Mouse (Mus musculus): ENCODE data around the gene Tfam.

Tfam gene

DNA sequence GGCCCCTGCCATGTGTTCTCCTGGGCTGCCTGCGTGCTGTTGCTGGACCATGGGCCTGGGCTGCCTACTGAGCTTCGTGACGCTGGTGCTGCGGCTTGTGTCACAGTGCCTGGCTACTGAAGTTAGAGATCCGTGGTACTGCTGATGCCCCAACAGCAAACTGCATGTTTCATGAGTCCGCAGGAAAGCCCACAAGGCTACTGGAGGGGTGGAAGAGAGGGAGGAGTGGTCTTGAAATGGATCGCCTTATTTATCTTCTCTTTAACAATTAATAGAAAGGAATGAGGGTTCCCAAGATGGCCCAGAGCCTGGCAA, at the start of gene Tfam:
TSS of gene Tfam (minus strand) at position 41 of the 315 bp plus-strand sequence.
- no peak for DNase-seq (ENCODE audit: extremely low spot score)

DNA sequence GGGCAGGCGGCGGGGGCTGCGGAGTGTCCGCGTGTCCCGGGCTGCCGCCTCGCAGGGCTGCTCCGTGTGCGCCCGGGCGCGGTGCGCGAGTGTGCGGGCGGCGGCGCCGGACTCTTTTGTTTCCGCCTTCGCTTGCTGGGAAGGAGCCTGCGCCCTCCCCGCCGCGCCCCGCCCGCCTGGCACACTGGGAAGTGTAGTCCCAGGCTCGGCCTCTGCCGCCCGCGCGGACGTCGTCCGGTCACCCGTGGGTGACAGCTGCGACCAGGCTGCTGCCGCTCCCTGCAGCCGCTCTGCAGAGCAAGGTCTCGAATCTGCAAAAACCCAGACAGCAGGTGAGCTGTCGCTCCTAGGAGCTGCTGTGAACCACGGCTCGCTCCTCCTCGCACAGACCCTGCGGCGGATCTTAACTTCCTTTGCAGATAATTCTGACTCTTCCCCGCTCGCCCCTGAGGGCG, 47.1 kb upstream of the Tfam start, which contains the start of gene Ube2d1:
TSS of gene Ube2d1 (minus strand) at position 137 of the 455 bp plus-strand sequence.
- peak; percentile 87 for DNase-seq (ENCODE audit: extremely low spot score)

DNA sequence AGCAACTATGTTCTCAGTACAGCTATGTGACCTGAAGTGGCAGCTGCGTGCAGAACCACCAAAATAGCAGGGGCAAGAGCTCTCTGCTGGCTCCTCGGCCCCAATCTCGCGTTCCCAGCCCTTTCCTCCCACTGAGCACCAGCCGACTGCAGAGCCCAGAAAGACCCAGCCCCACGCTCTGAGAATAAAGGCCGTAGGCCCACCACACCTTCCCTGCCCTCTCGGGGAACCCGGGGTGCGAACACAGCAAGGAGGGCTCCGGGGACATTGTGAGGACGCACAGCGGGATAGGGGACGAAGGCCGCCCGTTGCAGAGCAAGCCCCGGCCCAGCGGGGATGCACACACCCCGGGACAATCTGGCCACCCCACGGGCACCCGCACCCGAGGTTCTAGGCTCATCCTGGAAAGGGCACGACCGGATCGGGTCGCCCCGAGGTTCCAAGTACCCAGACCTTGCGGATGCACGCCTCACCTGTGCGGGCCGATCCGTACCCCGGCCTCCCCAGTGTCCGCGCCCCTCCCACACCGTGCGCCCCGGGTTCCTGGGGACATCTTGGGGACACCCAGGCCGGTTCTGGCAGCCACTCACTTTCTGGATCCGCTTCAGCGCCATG, 46.5 kb upstream of the Tfam start:
- peak; percentile 66 for DNase-seq (ENCODE audit: extremely low spot score)

DNA sequence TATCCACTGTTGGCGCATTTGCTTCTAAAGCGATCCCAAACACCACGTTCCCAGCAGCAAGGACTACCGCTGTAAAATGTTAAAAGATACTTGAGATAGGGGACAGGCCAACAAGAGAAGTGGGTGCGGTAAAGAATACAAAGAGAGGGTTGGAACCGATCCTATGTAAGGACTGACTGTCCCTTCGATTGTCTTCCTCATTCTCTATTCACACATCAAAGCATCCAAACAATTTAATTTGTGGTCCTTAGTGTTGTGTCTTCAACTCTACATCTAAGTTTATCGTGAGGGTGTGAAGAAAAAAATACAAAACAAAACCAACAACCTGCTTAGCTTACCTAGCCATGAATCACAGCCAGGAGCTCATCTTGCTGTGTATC, 46.0 kb upstream of the Tfam start:
- DNase-seq (ENCODE audit: extremely low spot score): no peak

DNA sequence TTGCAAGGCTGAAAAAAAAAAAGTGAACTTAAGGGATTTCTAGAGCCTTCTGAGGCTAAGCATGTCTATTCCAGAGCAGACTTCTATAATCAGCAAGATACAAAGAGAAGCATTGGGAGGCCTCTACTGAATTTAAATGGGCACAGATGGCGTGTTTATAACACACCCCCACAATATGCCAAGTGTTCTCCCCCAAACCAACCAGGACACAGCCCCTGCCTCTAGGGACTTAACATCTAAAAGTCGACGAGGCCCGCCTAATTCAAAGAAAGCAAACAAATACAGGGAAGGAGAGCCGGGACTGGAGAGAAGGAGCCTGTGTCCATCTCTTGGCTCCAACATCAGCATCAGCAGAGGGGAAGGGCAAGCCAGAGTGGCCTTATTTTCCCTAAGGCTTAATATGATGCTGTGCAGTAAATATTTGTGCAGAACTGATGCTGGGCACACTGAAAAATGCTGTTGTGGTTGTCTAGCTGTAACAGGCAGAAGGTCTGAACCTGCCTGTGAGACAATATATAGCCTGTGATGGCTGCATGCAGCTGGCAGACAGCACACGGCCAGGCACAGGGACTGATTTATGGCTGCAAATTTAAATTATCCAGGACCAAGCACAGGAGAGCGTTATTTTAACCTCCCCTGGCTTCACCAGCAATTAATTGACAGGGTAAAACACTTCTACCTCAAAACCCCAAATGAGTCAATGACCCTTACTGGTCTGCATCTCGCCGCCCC, 35.1 kb upstream of the Tfam start:
- no peak for DNase-seq (ENCODE audit: extremely low spot score)

DNA sequence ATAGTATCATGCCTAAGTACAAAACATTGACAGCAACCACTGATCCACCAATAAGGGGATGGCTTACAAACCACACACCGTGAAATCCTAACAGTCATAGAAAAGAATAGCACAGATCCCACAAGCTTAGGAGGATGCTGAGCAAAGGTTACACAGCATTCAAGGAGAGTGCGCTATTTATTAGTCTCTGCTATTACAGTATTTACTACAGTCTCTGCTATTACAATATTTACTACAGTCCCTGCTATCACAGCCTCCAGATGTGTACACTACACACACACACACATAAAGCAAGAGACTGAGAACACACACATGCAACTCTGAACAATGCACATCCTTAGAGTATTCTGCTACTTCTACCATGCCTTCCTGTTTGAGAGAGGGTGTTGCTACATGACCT, 29.9 kb upstream of the Tfam start:
- no peak for DNase-seq (ENCODE audit: extremely low spot score)

DNA sequence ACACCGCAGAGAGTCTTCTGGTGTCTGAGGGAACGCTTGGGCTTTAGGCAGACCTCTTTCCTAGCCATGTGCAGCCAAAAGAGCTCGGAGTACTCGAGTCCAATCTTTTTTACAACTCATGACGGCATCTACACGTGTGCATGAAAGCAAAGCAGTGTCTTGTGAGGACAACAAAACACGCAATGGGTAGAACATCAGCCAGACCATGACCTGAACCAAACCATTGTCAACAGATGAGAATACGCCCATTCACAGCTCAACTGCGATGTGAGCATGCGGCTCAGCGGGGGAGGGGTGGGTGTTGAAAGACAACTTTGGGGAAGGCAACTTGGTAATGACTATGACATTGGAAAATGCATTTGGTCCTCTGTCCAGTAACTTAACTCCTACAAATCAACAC, 29.4 kb upstream of the Tfam start:
- no peak for DNase-seq (ENCODE audit: extremely low spot score)

DNA sequence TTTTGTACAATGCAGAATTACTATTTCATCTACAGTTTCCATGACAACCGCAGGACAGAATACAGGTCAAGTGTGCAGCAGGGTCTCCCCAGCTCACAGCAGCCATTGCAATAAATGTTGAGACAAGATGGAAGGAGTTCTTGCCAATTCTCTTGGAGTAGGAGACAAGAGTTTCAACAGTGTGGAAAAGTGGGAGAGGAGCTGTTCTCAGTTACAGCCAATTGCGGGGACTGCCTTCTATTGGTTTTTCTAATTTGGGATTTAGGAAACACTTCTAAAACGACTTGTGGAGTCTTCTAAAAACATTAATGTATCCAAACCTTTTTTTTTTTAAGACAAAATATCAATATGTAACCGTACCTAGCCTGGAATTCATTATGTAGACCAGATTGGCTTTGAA, 27.0 kb upstream of the Tfam start:
- DNase-seq (ENCODE audit: extremely low spot score): no peak

DNA sequence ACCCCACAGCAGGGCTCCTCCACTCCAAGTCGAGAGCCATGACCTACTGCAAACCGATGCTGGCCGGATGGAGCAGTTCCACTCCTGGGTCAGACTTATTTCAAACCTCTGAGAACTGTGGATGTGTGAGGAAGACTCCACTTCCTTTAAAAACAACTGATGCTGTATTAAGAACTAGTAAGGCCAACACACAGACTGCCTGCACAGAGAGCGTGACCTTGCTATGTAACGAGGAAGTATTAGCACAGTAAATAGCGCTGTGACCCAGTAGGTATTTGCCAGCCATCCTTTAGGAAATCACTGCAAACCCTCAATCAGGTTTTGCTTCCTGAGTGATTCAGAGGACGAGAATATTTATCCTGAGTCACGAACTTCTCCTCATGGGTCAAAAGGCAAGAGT, 23.6 kb upstream of the Tfam start:
- no peak for DNase-seq (ENCODE audit: extremely low spot score)

DNA sequence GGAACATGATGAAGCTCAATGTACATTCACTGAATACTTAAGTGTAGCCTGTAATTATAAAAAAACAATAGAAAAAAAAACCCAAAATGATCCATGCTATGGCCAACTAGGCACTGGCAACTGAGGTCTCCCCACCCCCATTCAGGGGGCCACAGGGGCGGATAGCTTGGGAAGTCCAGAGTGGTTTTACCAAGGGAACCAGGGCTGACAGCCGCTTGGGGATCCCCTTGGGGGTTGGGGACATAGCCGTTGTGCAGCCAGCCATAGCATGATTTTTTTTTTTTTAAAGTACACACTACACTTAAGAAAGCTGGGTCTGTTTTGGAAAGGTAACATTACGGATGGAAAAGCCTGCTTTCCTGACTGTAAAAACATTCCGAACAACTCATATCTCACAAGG, 20.9 kb upstream of the Tfam start:
- no peak for DNase-seq (ENCODE audit: extremely low spot score)

DNA sequence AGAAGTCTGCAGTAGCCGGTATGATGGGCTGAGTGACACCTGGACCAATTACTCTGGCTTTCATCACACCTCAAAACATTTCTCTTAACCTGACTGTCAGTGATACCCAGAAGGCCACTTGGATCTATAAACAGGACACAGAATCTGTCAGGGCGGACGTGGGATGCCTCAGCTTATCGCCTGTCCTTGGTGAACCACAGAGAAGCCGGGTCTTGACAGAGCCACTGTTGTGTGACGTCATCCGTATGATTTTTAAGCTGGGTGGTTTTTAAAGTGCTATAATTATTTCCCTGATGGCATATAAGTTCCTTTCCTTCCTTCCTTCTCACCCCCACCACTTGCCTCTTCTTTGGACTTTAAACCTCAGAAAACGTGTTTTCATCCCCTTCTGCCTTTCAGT, 20.4 kb upstream of the Tfam start:
- DNase-seq (ENCODE audit: extremely low spot score): no peak

DNA sequence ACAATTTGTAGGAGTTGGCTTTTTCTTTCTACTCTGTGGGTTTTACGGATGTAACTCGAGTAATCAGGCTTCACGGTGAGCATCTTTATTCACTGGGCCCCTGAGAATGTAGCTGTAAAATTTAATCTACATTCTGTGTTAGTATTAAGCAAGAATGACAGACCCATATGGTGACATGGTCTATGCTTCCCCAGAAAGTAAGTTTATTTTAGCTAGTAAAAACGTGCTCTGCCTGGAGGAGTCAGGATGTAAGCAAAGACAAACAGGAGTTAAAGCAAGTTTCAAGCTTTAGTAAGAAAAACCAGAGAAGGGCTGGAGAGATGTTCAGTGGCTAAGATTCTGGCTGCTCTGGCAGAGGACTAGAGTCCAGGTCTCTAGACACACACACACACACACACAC, 15.1 kb upstream of the Tfam start:
- DNase-seq (ENCODE audit: extremely low spot score): no peak

DNA sequence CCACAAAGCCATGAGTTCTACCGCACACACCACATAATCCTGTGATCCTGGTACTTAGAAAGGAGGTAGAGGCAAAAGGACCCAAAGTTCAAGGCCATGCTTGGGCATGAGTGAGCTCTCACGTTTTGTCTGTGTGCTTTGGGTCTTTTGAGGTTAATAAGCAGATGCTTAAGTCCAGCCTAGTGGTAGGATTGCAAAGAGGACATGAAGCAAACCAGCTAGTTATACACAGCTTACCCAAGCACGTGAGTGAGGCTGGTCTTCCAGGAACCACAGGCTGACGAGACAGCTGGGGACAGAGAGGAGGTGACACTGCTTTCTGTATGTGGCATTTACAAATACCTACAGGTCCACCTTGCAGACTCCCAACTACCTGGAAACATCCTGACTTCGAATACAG, 14.3 kb upstream of the Tfam start:
- no peak for DNase-seq (ENCODE audit: extremely low spot score)

DNA sequence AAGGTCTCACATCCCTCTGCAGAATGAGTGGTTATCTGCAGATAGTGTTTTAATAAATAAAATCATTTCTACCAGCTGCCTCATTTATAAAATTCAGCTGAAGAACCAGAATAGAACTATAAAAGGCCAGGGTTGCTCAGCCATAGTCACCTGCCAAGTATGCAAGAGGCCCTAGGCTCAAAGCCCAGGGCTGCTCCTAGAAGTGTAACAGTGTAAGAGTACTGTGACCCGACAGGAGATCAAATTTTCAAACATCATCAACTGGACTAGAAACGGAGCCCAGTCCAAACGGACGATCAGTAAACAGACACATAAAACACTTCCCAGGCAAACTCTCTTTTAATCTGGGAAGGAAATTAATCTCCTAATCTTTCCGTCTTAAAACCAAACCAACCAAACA, 13.8 kb upstream of the Tfam start:
- DNase-seq (ENCODE audit: extremely low spot score): no peak

DNA sequence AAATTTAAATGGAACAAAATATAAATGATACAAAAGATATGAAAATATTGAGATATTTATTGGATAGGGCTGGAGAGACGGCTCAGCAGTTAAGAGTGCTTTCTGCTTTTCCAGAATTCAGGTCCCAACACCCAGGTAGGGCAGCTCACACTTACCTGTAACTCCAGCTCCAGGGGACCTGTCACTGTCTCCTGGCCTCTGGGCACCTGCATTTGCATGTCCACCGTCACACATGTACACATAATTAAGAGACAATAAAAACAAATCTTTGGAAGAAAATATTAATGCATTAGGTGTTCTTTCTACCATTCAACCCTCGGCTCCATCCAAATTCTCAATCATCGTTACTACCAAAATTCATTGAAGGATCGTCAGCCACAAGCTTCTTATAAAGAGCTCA, 13.2 kb upstream of the Tfam start:
- DNase-seq (ENCODE audit: extremely low spot score): no peak

DNA sequence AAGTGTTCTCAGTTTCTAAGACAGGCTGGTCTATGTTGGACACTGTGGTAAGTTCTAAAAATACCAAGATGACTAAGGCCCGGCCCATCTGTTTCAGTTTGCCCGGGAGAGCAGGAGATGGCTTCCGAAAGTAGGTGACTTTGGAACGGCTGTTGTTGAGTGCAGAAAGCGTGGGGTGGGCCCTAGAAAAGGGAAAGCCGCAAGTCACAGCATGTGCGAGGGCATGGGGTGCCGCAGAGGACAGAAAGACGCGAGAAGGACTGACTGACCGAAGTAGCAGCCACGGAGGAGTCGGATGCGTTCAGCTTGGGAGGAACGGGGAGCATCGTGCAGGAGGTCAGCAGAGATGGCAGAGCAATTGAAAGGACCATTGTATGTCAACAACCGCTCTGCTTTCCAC, 12.4 kb upstream of the Tfam start:
- DNase-seq (ENCODE audit: extremely low spot score): no peak

DNA sequence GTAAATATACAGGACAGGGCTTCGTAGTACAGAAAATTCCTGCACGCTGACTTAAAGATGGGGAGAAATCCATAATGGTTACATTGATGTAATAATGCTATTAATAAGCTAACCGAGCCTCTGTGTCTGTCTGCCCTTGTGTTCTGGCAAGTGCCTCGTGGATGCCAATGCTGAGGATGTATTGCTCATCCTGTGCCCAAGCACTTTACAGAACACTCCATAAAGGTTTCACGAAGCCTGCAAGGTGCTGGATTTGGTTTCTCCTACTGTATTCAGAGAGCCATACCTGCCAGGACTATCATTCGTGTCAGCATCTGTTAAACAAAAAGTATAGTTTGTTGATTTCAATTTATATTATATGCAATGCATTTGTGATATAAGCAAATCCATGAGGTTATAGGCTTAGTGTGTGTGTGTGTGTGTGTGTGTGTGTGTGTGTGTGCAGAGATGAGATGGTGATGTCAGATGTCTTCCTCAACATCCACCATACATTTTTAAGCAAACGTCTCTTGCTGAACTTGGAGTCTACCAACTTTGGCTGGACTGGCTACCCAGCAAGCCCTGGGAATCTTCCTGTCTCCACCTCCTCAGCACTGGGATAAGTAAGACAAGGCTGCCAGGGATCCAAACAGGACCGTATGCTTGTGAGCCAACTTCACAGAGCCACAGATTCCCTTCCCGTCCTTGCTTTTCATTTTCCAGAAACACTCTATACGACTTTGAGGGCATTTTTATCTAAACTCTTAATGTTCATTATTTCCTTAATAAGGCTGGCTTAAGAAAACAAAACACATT, 11.2 kb upstream of the Tfam start:
- DNase-seq (ENCODE audit: extremely low spot score): no peak

DNA sequence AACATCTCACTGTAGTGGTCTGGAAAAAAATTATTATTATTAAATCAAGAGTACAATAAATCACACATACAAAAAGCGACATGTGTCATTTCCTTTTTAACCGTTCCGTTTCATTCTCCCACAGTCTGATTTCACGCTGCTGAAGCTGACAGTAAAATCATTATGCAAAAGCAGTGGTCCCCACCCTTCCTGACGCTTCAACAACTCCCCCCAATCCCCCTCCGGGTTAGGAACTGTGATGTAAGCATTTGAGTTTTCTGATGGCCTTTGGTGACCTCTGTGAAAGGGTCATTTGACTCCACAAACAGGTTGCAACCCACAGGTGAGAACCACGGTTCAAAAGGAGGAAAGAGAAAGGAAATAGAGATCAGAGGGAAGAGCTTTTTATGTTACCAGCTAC, 8.9 kb upstream of the Tfam start:
- no peak for DNase-seq (ENCODE audit: extremely low spot score)

DNA sequence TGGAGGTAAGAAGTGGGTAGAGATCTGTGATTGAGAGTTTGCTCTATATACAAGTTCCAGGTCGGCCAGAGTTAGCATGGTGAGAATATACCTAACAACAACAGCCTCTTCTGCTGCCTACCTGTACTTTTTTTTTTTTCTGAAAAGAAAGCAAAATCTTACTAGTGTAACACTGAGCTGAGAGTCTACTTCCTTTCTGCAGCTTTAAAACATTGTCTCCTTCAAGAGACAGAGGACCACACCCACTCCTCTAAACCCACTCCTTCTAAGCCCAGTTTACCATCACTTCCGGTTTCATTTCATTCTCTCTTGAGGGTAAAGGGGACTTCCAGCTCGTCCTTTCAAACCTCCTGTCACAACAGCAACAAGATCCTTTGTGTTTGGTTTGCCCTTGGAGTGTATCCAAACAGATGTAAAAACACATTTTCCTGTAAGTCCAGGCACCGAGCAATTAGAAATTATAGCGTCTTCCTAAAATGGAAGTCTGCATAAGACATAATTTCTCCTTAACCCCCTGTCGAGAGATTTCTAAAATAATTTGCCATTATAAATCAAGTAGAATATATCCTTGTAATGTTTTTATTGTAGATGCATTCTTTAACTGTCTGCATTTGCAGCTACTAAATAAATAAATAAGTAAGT, 1.5 kb upstream of the Tfam start:
- no peak for DNase-seq (ENCODE audit: extremely low spot score)

DNA sequence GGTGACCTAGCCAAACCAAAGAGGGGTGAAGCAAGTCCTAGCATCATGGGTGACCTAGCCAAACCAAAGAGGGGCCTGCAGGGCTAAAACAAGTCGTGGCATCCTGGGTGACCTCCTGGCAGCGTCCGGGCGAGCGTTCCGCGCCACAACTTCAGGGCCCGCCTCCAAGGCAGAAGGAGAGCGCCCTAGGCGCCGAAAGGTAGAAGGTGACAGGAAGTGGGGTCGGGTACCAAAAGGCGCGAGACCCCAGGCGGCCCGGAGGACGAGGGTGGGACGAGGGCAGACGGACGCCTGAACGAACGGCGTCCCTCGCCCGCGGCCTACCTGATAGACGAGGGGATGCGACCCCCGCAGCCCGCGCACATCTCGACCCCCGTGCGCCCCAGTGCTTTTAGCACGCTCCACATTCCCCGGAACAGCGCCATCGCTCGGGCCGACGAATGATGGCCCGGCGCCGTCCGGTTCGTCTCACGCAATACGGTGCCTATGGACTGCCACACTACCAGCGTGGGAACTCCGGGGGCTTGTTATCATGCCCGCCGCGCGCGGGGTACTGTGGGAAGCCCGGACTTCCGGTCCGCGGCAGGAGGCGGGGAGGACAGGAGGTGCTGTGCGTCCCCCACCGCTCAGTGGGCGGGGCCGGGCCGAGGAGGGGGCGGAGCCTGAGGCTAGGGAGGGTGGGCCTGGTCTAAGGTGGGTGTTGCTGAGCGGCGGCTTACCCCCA, 402 bp downstream of the Tfam start:
- peak; percentile 99 for DNase-seq (ENCODE audit: extremely low spot score)

DNA sequence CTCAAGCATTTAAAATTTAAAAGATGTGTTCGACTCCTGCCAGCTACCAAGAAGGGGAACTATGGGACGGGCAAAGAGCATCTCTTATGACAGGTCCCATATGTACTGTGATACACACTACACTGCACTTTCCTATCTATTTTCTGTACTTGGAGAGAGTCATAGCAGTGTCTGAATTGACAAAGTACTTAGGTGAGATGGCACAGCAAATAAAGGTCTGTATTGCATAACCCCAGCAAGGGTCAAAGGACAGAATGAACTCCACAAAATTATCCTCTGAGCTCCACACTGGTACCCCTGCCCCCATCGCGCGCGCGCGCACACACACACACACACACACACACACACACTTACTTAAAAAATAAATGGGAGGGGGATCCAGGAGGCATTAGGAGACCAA, 4.0 kb downstream of the Tfam start:
- DNase-seq (ENCODE audit: extremely low spot score): no peak

DNA sequence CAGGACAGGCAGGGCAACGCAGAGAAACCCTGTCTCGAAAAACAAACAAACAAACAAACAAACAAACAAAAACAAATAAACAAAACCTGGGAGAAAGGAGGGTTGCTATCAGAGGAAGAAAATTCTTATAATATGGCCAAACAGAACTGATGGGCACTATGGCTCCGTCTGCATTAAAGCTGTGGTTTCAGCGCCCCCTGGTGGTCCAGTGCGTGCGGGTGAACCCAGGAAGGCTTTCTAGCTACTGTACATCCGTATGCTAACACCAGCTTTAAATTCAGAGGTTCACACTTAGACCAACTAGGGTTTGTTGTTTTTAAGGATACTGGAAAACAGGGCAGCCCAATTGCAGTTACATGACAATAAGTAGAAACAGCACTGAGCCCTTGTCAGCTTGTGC, 12.2 kb downstream of the Tfam start:
- DNase-seq (ENCODE audit: extremely low spot score): peak; percentile 47
